Mouse (Mus musculus): ENCODE results near the gene Insig1. TPM values are rescaled to one million over a fixed set of nuclear protein-coding genes. Genes with fewer than 3 reads are reported as not detected.
A peak's percentile ranks its signal among the peaks of the same experiment; 100 is the strongest.

Insig1 gene
- polyA plus RNA-seq, 1 experiment from 2014 or later = 45.9 TPM

DNA sequence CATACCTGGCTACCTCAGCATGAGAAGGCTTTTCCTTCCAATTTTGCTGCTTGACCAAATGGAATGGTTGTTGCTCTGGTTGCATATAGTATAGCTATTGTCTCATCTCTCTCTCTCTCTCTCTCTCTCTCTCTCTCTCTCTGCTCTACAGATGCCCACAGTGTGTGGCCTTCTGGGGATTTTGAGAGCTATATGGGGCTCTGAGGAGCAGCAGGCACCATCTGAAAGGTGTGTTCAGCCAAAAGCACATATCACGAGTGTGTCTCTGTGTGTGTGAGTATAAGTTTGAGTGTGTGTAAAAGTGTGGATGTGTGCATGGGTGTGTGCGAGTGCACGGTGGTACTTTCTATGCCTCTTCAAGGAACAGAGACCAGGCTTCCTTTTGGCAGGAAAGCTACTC is 48.4 kb downstream of the Insig1 start:
- H3K36me3 ChIP-seq = no peaks in the 10 kb centered on the region
- 20% methylated on average over 3 of the region's 3 CpGs for WGBS
- no peak for ATAC-seq (ENCODE audit: insufficient number of reproducible peaks, insufficient read depth, low FRiP score, low TSS enrichment, low read depth)

DNA sequence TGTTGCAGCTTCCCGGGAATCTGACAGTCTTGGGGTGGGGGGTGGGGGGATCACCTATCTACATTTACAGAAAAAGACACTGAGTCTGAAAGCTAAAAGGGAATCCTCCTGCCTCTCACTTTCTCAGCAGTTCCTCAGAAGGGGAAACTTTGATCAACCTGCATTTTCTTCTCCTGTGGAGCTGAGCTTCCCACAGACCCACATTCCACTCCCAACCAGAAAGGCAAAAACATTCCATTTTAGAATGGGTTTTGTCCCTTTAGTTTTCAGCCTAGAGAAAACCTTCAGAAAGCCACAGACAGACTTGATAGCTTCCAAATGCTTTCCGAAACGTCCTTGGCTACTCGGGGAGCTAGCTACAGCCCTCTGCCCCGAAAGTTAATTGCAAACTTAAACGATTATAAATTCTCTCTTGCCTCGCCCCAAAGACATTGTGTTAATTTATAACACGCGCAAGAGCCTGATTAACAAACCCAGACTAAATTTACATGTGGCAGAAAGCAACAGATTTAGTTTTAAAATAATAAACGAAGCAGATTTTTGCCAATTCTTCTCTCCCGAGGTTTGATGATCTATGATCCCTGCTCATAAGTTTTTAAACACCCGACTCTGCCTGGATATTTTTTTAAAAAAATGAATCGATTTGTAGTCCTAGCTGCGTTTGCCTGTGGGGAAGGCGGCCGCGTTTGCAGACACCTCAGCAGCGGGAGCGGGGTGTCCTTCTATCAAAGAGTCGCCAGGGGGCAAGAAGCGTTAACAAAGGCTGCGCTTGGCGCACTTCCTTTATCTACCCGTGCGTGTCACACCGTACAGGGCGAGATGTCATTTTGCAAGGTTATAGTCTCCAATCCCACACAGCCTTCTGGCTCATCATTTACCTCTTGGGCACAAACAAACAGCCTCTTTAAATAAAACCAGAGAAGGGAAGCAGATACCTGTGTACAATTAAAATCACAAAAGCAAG is 51.6 kb downstream of the Insig1 start:
- Histone ChIP-seq H3K4me3 (no peak overlapping the region), H3K27me3 (peaks cover 97% of the 10 kb centered on the region), H3K9me3 (no peaks in the 10 kb centered on the region), H3K9ac (no peak overlapping the region), H3K27ac (no peak overlapping the region), H3K4me2 (0 out of 2 replicates have a peak overlapping the region, but pooled peaks have one; percentile 5), H3K36me3 (no peaks in the 10 kb centered on the region), H3K4me1 (peaks cover 11% of the 10 kb centered on the region; the same call in 1 of the 2 replicates)
- under 1% methylated on average over 27 of the region's 27 CpGs for WGBS
- ATAC-seq (ENCODE audit: insufficient number of reproducible peaks, insufficient read depth, low FRiP score, low TSS enrichment, low read depth) = no peak

More for the DNA sequence above, 48.4 kb downstream of the Insig1 start:
- Histone ChIP-seq H3K27me3 (peaks cover 83% of the 10 kb centered on the region), H3K27ac (no peak overlapping the region), H3K9me3 (no peaks in the 10 kb centered on the region), H3K9ac (no peak overlapping the region), H3K4me2 (no peak overlapping the region), H3K4me3 (no peak overlapping the region), H3K4me1 (peaks cover 11% of the 10 kb centered on the region; the same call in 1 of the 2 replicates)

DNA sequence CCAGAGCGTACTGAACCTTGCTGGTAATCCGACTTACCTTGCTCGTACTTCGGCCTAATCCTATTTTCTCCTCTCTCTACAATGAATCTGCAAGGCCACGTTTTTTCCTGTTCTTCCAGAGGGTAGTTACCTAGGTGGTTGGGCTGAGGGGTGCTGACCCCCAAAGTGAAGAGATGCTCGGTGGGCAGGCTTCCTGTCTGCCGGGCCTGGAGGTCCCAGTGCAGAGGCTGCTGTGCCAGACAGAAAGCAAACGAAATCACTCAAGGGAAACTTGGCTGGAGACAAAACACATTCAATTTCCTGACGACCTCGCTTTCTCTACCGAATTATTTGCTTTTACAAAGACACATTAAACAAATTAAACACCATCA is 52.3 kb downstream of the Insig1 start:
- Histone ChIP-seq H3K4me2 (0 out of 2 replicates have a peak overlapping the region, but pooled peaks have one; percentile 5), H3K36me3 (no peaks in the 10 kb centered on the region), H3K4me1 (0 out of 2 replicates have a peak, but pooled peaks cover 5% of the 10 kb centered on the region), H3K4me3 (no peak overlapping the region), H3K9me3 (no peaks in the 10 kb centered on the region), H3K9ac (no peak overlapping the region), H3K27ac (no peak overlapping the region), H3K27me3 (peaks cover 97% of the 10 kb centered on the region)
- no peak for ATAC-seq (ENCODE audit: insufficient number of reproducible peaks, insufficient read depth, low FRiP score, low TSS enrichment, low read depth)
- WGBS = 2% methylated on average over 11 of the region's 11 CpGs

DNA sequence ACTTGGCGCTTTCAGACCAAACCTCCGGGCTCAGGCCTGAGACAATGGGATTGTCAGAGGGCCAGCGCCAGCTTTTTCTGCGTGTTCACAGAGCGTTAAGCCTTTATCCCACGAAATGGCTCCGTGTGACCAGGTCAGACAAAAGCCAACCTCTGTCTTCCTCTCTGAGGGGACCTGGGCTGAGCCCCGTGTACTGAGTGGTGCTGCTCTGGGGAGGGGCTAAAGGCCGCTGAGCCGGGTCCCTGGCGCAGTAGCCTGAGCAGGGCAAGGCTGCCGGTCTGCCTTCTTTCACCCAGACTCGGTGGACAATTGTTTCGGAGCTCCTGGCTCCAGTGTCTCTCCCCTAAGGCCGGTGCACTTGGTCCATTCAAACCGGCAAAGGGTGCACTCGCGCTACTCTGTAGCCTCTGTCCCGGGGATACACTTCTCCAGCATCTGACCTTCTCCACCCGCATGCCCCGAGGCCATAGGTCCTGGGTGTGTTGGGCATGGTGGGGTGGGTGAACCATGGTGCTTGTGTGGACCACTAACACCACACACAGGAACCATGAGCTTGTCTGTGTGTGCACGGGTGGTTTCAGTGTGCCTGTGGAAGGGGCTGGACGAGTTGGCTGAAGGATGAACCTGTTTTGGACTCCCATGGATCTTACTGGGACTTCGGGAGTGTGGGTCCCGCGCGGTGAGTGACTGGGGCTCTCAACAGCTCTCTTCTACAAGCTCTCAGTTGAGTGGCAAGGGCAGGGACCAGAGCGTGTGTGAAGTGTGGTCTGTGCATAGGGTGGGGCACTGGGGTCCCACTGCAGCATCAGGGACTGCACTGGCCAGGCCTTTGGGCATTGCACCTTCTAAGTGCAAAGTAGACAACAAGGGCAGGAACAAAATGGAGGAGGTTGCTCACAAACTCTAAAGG is 53.4 kb downstream of the Insig1 start:
- H3K4me2 ChIP-seq = no peak overlapping the region
- WGBS = 5% methylated on average over 28 of the region's 28 CpGs
- ATAC-seq (ENCODE audit: insufficient number of reproducible peaks, insufficient read depth, low FRiP score, low TSS enrichment, low read depth) = no peak

More for the DNA sequence above, 53.4 kb downstream of the Insig1 start:
- Histone ChIP-seq H3K27me3 (peaks cover 96% of the 10 kb centered on the region), H3K36me3 (no peaks in the 10 kb centered on the region), H3K4me1 (0 out of 2 replicates have a peak, but pooled peaks cover 5% of the 10 kb centered on the region), H3K9ac (no peak overlapping the region), H3K4me3 (no peak overlapping the region), H3K27ac (no peak overlapping the region), H3K9me3 (no peaks in the 10 kb centered on the region)

Other genes with a start within 250 kb of the Insig1 start
- gene Htr5a, start 229.2 kb upstream of the Insig1 start, polyA plus RNA-seq (2015; fragmentation: Nextera tagmentation; extraction: Ambion mirVana) = not detected in 2 replicates
- not detected in 2 replicates for gene En2, start 94.3 kb downstream of the Insig1 start, polyA plus RNA-seq (2015; fragmentation: Nextera tagmentation; extraction: Ambion mirVana)
- 0.48 and 1.3 TPM in 2 replicates for gene Cnpy1, start 174.4 kb downstream of the Insig1 start, polyA plus RNA-seq (2015; fragmentation: Nextera tagmentation; extraction: Ambion mirVana)
- 14.1 and 15.2 TPM in 2 replicates for gene Rbm33, start 245.8 kb downstream of the Insig1 start, polyA plus RNA-seq (2015; fragmentation: Nextera tagmentation; extraction: Ambion mirVana)

All from embryonic facial prominence, embryonic 13.5 days (tissue).